Mouse (Mus musculus) forebrain, embryonic 11.5 days (tissue): ENCODE measurements at regions not wholly inside any gene's neighbourhood (a gene's known extent, or its start where the extent isn't known, plus 50 kb on each side); places are given as distances from the start of the nearest gene placed in this dataset.

Source experiments
- ATAC-seq: fragments of 200-750 bp; cut with Nextera tagmentation; replicated peaks from 2 replicates; pipeline ENCODE4 v1.8.0; 2017; ENCODE audit warnings: moderate TSS enrichment; ENCODE audit not compliant: low FRiP score
- DNase-seq: peaks from one replicate; pipeline ENCODE4 v3.0.0-alpha.2; 2017; ENCODE audit warnings: low spot score
- H3K27ac ChIP-seq: fragments of 300-500 bp; sonication (generic); 2 replicates; pipeline ENCODE4 v1.5.1; 2014; ENCODE audit warnings: low read depth, low read length
- H3K27me3 ChIP-seq: fragments of 300-500 bp; sonication (generic); 2 replicates; pipeline ENCODE4 v1.6.1; 2014; ENCODE audit warnings: mild to moderate bottlenecking, low read length, mixed read lengths; ENCODE audit not compliant: control insufficient read depth, insufficient read depth
- H3K36me3 ChIP-seq: fragments of 300-500 bp; sonication (generic); 2 replicates; pipeline ENCODE4 v1.6.1; 2014; ENCODE audit warnings: mild to moderate bottlenecking, low read length, moderate library complexity, mixed read lengths; ENCODE audit not compliant: control insufficient read depth, insufficient read depth
- H3K4me1 ChIP-seq: fragments of 300-500 bp; sonication (generic); replicated peaks from 2 replicates; pipeline ENCODE4 v1.6.1; 2014; ENCODE audit warnings: low read length, mixed read lengths; ENCODE audit not compliant: control insufficient read depth, insufficient read depth
- H3K4me2 ChIP-seq: fragments of 300-500 bp; sonication (generic); 2 replicates; pipeline ENCODE4 v1.6.1; 2014; ENCODE audit warnings: low read depth, mild to moderate bottlenecking, low read length, moderate library complexity, mixed read lengths; ENCODE audit not compliant: severe bottlenecking
- H3K4me3 ChIP-seq: fragments of 300-500 bp; sonication (generic); 2 replicates; pipeline ENCODE4 v1.5.1; 2014; ENCODE audit warnings: low read depth, low read length
- H3K9ac ChIP-seq: fragments of 300-500 bp; sonication (generic); 2 replicates; pipeline ENCODE4 v1.6.1; 2014; ENCODE audit warnings: low read length
- H3K9me3 ChIP-seq: fragments of 300-500 bp; sonication (generic); 2 replicates; pipeline ENCODE4 v1.6.1; 2016; ENCODE audit warnings: low read length, mixed read lengths; ENCODE audit not compliant: control insufficient read depth
- WGBS: fragments of 180-500 bp; shearing (Covaris S2); extraction: QIAGEN DNeasy Blood & Tissue Kit; methylation state at CpG from one replicate; pipeline ENCODE4 v1.1.7; 2014; 5-methylcytosine and 5-hydroxymethylcytosine counted together

DNA sequence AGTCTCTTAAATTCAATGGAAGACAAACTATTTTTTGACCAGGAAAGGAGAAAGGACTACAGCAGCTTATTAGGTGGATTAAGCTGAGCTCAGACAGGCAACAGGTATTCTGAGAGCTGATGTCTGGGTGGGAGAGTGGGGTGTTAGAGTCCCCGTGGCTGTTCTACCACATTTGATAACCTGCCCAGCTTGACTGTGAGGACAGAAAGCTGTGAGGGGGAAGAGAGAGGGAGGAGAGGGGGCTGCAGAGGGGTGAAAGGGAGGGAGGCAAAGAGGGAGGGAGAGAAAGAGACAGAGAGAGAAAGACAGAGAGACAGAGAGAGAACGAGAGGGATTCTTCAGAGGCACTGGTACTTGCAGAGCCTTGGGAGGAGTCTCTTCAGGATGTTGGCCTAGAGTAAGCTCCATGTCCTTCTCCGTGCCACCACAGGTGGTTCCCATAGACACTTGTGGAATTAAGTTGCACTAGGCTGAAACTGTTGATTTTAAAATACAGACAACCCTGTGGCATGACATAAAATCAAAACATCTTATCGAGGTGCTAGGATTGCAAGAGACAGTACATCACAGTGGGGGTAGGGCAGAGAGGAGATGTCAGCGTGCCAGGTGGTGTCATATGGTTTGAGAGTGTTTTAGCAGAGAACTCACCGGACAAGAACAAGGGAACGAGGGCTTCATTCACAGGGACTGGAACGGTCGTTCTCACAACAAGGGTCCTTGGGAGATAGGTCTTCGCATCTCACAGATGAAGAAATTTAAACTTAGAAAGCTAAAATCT is 243.3 kb downstream of the Ccdc91 start:
- H3K27ac ChIP-seq = no peak overlapping the region
- 75% methylated on average over 10 of the region's 10 CpGs for WGBS
- no peak for ATAC-seq
- H3K27me3 ChIP-seq = no peaks in the 10 kb centered on the region
- H3K36me3 ChIP-seq = no peaks in the 10 kb centered on the region
- no peaks in the 10 kb centered on the region; the same call in 1 of the 2 replicates for H3K4me1 ChIP-seq
- no peak overlapping the region for H3K4me2 ChIP-seq
- no peak for DNase-seq
- no peak overlapping the region for H3K9ac ChIP-seq
- H3K9me3 ChIP-seq = no peaks in the 10 kb centered on the region
- H3K4me3 ChIP-seq = no peak overlapping the region

- no peak for DNase-seq
- H3K4me3 ChIP-seq = no peak overlapping the region
- no peaks in the 10 kb centered on the region for H3K9me3 ChIP-seq
- no peaks in the 10 kb centered on the region for H3K27me3 ChIP-seq
- WGBS = 82% methylated on average over 8 of the region's 8 CpGs
- H3K4me1 ChIP-seq = no peaks in the 10 kb centered on the region; the same call in 1 of the 2 replicates
- H3K9ac ChIP-seq = no peak overlapping the region
- no peaks in the 10 kb centered on the region for H3K36me3 ChIP-seq
- H3K27ac ChIP-seq = no peak overlapping the region
- H3K4me2 ChIP-seq = no peak overlapping the region
- ATAC-seq = no peak
These were observed 243.9 kb downstream of the Ccdc91 start for GRCm38 (mm10) chr6:147719539-147719938.

GRCm38 (mm10) chr6:147723336-147723735 is 247.7 kb downstream of the Ccdc91 start:
- Histone ChIP-seq H3K27me3 (no peaks in the 10 kb centered on the region), H3K4me2 (no peak overlapping the region), H3K36me3 (no peaks in the 10 kb centered on the region), H3K4me3 (no peak overlapping the region), H3K9ac (no peak overlapping the region), H3K27ac (no peak overlapping the region), H3K9me3 (no peaks in the 10 kb centered on the region), H3K4me1 (no peaks in the 10 kb centered on the region; the same call in 1 of the 2 replicates)
- DNase-seq (no peak), ATAC-seq (no peak)
- 89% methylated on average over 5 of the region's 5 CpGs for WGBS

- WGBS = 86% methylated on average over 4 of the region's 4 CpGs
These were observed 251.4 kb downstream of the Ccdc91 start for GRCm38 (mm10) chr6:147726987-147727386.

GRCm38 (mm10) chr6:147727644-147728533 is 252.3 kb downstream of the Ccdc91 start:
- no peaks in the 10 kb centered on the region for H3K4me1 ChIP-seq
- no peak overlapping the region for H3K4me3 ChIP-seq
- no peaks in the 10 kb centered on the region for H3K27me3 ChIP-seq
- H3K27ac ChIP-seq = no peak overlapping the region
- H3K9me3 ChIP-seq = no peaks in the 10 kb centered on the region
- WGBS = 83% methylated on average over 6 of the region's 6 CpGs
- ATAC-seq (no peak), DNase-seq (no peak)
- H3K4me2 ChIP-seq = no peak overlapping the region
- H3K36me3 ChIP-seq = no peaks in the 10 kb centered on the region
- no peak overlapping the region for H3K9ac ChIP-seq

More at GRCm38 (mm10) chr6:147726987-147727386, 251.4 kb downstream of the Ccdc91 start:
- DNase-seq = no peak
- no peak overlapping the region for H3K4me2 ChIP-seq
- H3K9ac ChIP-seq = no peak overlapping the region
- H3K4me3 ChIP-seq = no peak overlapping the region
- H3K36me3 ChIP-seq = no peaks in the 10 kb centered on the region
- H3K4me1 ChIP-seq = no peaks in the 10 kb centered on the region
- no peaks in the 10 kb centered on the region for H3K27me3 ChIP-seq
- H3K27ac ChIP-seq = no peak overlapping the region
- ATAC-seq = no peak
- H3K9me3 ChIP-seq = no peaks in the 10 kb centered on the region

DNA sequence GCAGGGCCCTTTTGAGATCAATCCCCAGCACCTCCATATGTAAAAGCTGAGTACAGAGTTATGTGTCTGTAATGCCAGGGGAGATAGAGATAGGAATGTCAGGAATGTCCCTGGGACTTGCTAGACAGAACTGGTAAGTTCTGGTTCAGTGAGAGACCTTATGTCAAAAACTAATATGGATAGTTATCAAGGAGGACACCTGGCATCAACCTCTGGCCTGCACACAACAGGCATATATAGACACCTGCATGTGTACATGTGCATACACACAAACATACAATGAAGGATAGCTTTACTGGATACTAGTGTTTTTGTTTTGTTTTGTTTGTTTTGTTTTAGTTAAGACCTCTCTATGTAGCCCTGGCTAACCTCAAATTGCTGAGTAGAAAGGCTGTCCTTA is 254.1 kb downstream of the Ccdc91 start:
- ATAC-seq = no peak
- no peak overlapping the region for H3K27ac ChIP-seq
- no peak overlapping the region for H3K4me3 ChIP-seq
- H3K9me3 ChIP-seq = no peaks in the 10 kb centered on the region
- H3K4me1 ChIP-seq = no peaks in the 10 kb centered on the region
- H3K4me2 ChIP-seq = no peak overlapping the region
- no peak overlapping the region for H3K9ac ChIP-seq
- no peak for DNase-seq
- H3K36me3 ChIP-seq = no peaks in the 10 kb centered on the region
- H3K27me3 ChIP-seq = no peaks in the 10 kb centered on the region

GRCm38 (mm10) chr6:147738621-147739325 is 263.1 kb downstream of the Ccdc91 start:
- WGBS = 89% methylated on average over 5 of the region's 5 CpGs
- Histone ChIP-seq H3K4me2 (no peak overlapping the region), H3K9me3 (no peaks in the 10 kb centered on the region), H3K4me3 (no peak overlapping the region), H3K27me3 (no peaks in the 10 kb centered on the region), H3K9ac (no peak overlapping the region), H3K27ac (no peak overlapping the region), H3K4me1 (no peaks in the 10 kb centered on the region), H3K36me3 (no peaks in the 10 kb centered on the region)
- DNase-seq (no peak), ATAC-seq (no peak)

DNA sequence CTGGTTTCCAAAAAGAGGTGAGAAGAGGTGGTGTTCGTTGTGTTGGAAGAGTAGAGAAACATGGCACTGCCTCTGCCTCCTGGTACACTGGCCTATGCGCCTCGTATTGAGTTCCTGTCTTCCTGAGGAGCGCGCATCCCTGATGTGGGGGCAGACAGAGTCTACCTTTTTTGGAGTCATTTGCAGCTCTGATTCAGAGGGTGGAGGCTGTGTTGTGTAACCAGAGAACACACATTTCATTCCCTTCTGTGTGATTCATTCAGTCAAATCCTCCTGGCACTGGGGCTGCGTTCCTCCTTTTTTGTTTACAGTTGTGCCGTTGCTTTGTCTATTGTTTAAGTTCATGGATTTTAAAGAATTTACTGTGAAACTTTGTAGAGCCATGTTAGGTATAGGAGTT is 265.8 kb downstream of the Ccdc91 start:
- ATAC-seq (no peak), DNase-seq (no peak)
- H3K36me3 ChIP-seq = no peaks in the 10 kb centered on the region
- H3K4me1 ChIP-seq = no peaks in the 10 kb centered on the region
- H3K4me3 ChIP-seq = no peak overlapping the region
- 78% methylated on average over 7 of the region's 7 CpGs for WGBS
- H3K27ac ChIP-seq = no peak overlapping the region
- no peaks in the 10 kb centered on the region for H3K9me3 ChIP-seq
- H3K9ac ChIP-seq = no peak overlapping the region
- no peaks in the 10 kb centered on the region for H3K27me3 ChIP-seq
- no peak overlapping the region for H3K4me2 ChIP-seq
